Mouse (Mus musculus): ENCODE measurements around the gene Ccdc146.
"Not testable (repeated sequence)": the region's sequence is repeated elsewhere in the genome, so short reads cannot be mapped to it uniquely, and the experiment has no call there.

Ccdc146 gene

GRCm38 (mm10) chr5:21329672-21330665, 94.5 kb downstream of the Ccdc146 start:
- no peak for DNase-seq

- DNase-seq: no peak
These were observed 95.9 kb downstream of the Ccdc146 start for GRCm38 (mm10) chr5:21328560-21328959.

GRCm38 (mm10) chr5:21326494-21326893, 98.0 kb downstream of the Ccdc146 start:
- DNase-seq: peak; percentile 87

GRCm38 (mm10) chr5:21320138-21320537, 104.3 kb downstream of the Ccdc146 start:
- DNase-seq: no peak

GRCm38 (mm10) chr5:21314696-21315095, 109.8 kb downstream of the Ccdc146 start:
- no peak for DNase-seq

- no peak for DNase-seq
These were observed 117.3 kb downstream of the Ccdc146 start for GRCm38 (mm10) chr5:21307165-21307564.

- DNase-seq: peak; percentile 28
These were observed 123.5 kb downstream of the Ccdc146 start for GRCm38 (mm10) chr5:21301011-21301410.

- no peak for DNase-seq
These were observed 124.4 kb downstream of the Ccdc146 start for GRCm38 (mm10) chr5:21300058-21300457.

GRCm38 (mm10) chr5:21299076-21299755, 125.3 kb downstream of the Ccdc146 start:
- DNase-seq: no peak

GRCm38 (mm10) chr5:21295683-21296082, 128.8 kb downstream of the Ccdc146 start:
- no peak for DNase-seq

- no peak for DNase-seq
These were observed 133.9 kb downstream of the Ccdc146 start for GRCm38 (mm10) chr5:21290594-21290993.

GRCm38 (mm10) chr5:21288658-21289435, 135.6 kb downstream of the Ccdc146 start:
- DNase-seq: peak; percentile 46

GRCm38 (mm10) chr5:21283356-21284062, 141.0 kb downstream of the Ccdc146 start:
- no peak for DNase-seq

- DNase-seq: not testable (repeated sequence)
These were observed 146.8 kb downstream of the Ccdc146 start for GRCm38 (mm10) chr5:21277685-21278084.

GRCm38 (mm10) chr5:21271386-21272354, 152.8 kb downstream of the Ccdc146 start:
- peak; percentile 32 for DNase-seq

- no peak for DNase-seq
These were observed 153.7 kb downstream of the Ccdc146 start for GRCm38 (mm10) chr5:21270756-21271155.

- no peak for DNase-seq
These were observed 155.0 kb downstream of the Ccdc146 start for GRCm38 (mm10) chr5:21269446-21269845.

GRCm38 (mm10) chr5:21267090-21267489, 157.4 kb downstream of the Ccdc146 start:
- peak; percentile 56 for DNase-seq

- DNase-seq: peak; percentile 92
These were observed 159.4 kb downstream of the Ccdc146 start for GRCm38 (mm10) chr5:21265049-21265448.

- no peak for DNase-seq
These were observed 160.0 kb downstream of the Ccdc146 start for GRCm38 (mm10) chr5:21264352-21265021.
